Mouse (Mus musculus) small intestine, adult 2 months (tissue): ENCODE results near the gene Tfb2m. TPM values are rescaled to one million over a fixed set of nuclear protein-coding genes. Genes with fewer than 3 reads are reported as not detected.

Experiments
- H3K27ac ChIP-seq: fragments of 200-500 bp; 2 replicates; pipeline ENCODE4 v1.5.1; 2012; ENCODE audit warnings: low read depth, low read length, control low read depth, inconsistent platforms; ENCODE audit not compliant: insufficient read depth
- H3K27me3 ChIP-seq: fragments of 200-500 bp; 2 replicates; pipeline ENCODE4 v1.6.1; 2012; ENCODE audit warnings: mild to moderate bottlenecking, moderate library complexity, low read length, inconsistent platforms; ENCODE audit not compliant: control insufficient read depth, insufficient read depth
- H3K36me3 ChIP-seq: fragments of 200-500 bp; 2 replicates; pipeline ENCODE4 v1.6.1; 2012; ENCODE audit warnings: mild to moderate bottlenecking, low read length, control low read depth, inconsistent platforms; ENCODE audit not compliant: control insufficient read depth, insufficient read depth
- H3K4me1 ChIP-seq: fragments of 200-500 bp; 2 replicates; pipeline ENCODE4 v1.6.1; 2012; ENCODE audit warnings: low read length, inconsistent platforms, mixed read lengths; ENCODE audit not compliant: control insufficient read depth, insufficient read depth, insufficient read length
- H3K4me3 ChIP-seq: fragments of 200-500 bp; 2 replicates; pipeline ENCODE4 v1.5.1; 2012; ENCODE audit warnings: low read depth, mild to moderate bottlenecking, control low read depth, inconsistent platforms, low read length, moderate library complexity
- CTCF ChIP-seq: fragments of 200-500 bp; IDR thresholded peaks from 2 replicates; pipeline ENCODE4 v1.5.1; 2012; ENCODE audit warnings: low read depth, mild to moderate bottlenecking, control low read depth, inconsistent platforms, low read length, moderate library complexity, mixed read lengths; ENCODE audit not compliant: insufficient replicate concordance, insufficient read length; ENCODE audit errors: extremely low read depth
- POLR2A ChIP-seq: fragments of 200-500 bp; IDR thresholded peaks from 2 replicates; pipeline ENCODE4 v1.6.1; 2012; ENCODE audit warnings: low read depth, mild to moderate bottlenecking, control low read depth, inconsistent platforms, low read length, moderate library complexity
- WGBS: fragments of 180-500 bp; shearing (Covaris S2); methylation state at CpG from one replicate; pipeline ENCODE4 v1.1.7; 2018; 5-methylcytosine and 5-hydroxymethylcytosine counted together
- polyA plus RNA-seq: library from polyadenylated mRNA; depleted of rRNA; stranded (reverse); fragments of >200 nt; gene quantifications from 2 replicates; pipeline ENCODE4 v1.2.3, GENCODE M21; 2012

The Tfb2m gene
- polyA plus RNA-seq, 1 experiment, result 2.7 TPM

DNA sequence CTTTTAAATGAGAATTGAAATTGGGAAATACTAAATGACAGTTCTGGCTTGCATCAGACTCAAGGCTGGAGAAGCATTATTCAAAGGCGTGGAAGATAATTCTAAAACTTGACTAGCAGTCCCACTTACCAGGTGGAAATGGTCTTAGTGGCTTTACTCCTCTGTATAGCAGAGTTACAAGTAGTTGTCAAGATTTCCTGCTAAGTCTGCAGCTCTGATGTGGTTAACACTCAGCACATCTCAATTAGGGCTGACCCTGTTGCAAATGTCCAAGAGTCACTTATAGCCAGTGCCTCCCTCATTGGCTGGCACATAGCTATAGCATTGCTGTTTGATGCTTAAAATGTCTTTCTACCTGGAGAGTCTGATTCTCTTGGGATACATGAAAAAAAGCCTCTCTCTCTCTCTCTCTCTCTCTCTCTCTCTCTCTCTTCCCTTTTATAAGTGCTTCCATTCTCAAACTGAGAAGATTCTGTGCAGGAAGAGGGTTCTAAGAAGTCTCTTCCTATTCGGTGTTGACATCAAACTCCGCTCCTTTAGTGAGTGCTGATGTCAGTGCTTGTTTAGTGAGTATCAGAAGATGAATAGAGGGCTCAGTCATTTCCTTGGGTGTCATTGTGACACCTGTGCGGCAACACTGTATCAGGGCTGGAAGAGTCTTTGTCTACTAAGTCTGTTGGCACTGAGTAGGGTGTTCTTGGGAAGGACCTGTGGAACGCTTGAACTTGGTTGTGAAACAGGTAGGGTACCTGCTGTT lies 3.1 kb upstream of the Tfb2m start:
- Histone ChIP-seq H3K27ac (no peak overlapping the region), H3K4me3 (no peak overlapping the region), H3K36me3 (no peaks in the 10 kb centered on the region), H3K4me1 (peaks cover 19% of the 10 kb centered on the region; the same call in 1 of the 2 replicates), H3K27me3 (no peaks in the 10 kb centered on the region)
- TF ChIP-seq CTCF (no peak), POLR2A (no peak)
- 87% methylated on average over 5 of the region's 5 CpGs for WGBS

DNA sequence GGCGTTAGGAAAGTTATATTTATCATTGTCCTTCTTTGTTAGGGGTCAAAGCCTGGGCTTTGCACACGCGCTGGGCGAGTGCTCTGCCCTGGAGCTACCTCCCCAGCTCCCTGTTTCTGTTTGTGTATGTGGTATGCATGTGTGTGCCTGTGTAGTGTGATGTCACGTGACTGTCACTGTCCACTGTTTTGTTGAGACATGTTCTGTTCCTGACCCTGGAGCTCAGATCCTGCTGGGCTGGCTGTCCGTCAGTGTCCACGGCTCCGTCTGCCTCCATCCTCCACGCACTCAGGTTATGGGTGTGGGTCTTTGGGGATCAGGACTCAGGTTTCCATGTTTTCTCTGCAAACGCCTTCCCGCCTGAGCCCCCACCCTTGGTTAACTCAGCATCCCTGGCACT lies 2.2 kb upstream of the Tfb2m start:
- H3K27me3 ChIP-seq, result no peaks in the 10 kb centered on the region
- H3K27ac ChIP-seq, result no peak overlapping the region
- TF ChIP-seq CTCF (no peak), POLR2A (no peak)
- H3K36me3 ChIP-seq, result no peaks in the 10 kb centered on the region
- H3K4me3 ChIP-seq, result peak overlapping the region; percentile 1
- H3K4me1 ChIP-seq, result peaks cover 13% of the 10 kb centered on the region; the same call in 1 of the 2 replicates
- 89% methylated on average over 11 of the region's 11 CpGs for WGBS

DNA sequence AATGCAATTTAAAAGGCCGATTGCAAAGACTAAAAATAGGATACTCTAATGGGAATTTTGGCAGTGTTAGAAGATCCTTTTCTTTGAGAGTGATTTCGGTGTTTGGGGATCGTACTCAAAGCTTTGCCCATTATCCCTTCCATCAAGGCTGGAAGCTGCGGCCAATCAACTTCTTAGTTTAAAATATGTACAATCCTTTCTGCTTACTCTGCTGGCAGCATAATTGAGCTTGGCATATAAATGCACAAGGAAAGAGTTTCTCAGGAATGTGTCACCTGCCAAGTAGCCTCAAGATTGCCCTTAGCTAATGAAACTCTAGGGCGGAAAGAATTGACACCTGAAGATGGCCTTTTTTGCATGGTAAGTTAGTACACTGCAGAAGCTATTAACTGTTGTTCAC lies 1.1 kb upstream of the Tfb2m start:
- Histone ChIP-seq H3K36me3 (peaks cover 2% of the 10 kb centered on the region; the same call in 1 of the 2 replicates), H3K4me1 (peaks cover 8% of the 10 kb centered on the region; the same call in 1 of the 2 replicates), H3K27me3 (no peaks in the 10 kb centered on the region), H3K4me3 (no peak overlapping the region), H3K27ac (peak overlapping the region; percentile 16; the same call in 1 of the 2 replicates)
- TF ChIP-seq POLR2A (no peak), CTCF (no peak)
- 6% methylated on average over 5 of the region's 5 CpGs for WGBS

DNA sequence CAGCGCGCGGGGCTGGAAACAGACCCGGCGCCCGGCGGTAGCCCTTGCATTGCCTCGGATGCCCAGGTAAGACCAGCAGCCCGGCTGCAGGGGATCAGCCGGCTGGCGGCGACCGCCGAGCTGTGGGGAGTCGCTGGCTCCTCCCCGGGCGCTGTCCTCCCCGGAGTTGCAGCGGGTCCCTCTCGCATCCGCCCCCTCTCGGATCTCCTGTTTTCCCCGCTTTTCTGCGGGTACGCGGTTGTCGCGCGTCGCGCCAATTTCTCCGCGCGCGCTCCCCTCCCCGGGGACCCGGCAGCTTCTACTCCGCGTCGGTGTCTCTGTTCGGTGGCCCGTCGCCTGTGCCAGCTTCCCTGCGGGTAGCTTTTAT lies 467 bp upstream of the Tfb2m start:
- H3K4me1 ChIP-seq, result peaks cover 6% of the 10 kb centered on the region; the same call in 1 of the 2 replicates
- peak overlapping the region; percentile 77 for H3K4me3 ChIP-seq
- TF ChIP-seq CTCF (no peak), POLR2A (no peak)
- under 1% methylated on average over 44 of the region's 44 CpGs for WGBS
- no peaks in the 10 kb centered on the region for H3K27me3 ChIP-seq
- H3K27ac ChIP-seq, result peak overlapping the region; percentile 64
- peaks cover 3% of the 10 kb centered on the region for H3K36me3 ChIP-seq

DNA sequence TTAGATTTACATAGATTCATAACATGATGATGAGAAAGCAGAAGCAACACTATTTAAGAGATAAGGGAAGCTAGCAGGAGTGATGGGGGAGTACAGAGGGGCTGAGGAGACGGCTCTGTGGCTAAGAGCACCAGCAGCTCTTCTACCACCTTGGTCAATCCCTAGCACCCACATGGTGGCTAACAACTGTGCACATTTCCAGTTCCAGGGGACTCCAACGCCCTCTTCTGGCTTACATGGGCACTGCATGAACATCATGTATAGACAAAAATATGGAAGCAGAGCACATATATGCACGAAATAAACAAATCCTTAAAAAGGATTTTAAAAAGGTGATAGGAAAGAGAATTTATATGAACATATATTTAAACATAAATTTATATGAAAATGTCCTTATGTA lies 4.6 kb downstream of the Tfb2m start:
- no peak for TF ChIP-seq POLR2A
- peak; percentile 42; the same call in 1 of the 2 replicates for TF ChIP-seq CTCF
- Histone ChIP-seq H3K36me3 (peaks cover 21% of the 10 kb centered on the region), H3K27me3 (no peaks in the 10 kb centered on the region), H3K4me3 (no peak overlapping the region), H3K4me1 (peaks cover 2% of the 10 kb centered on the region; the same call in 1 of the 2 replicates), H3K27ac (no peak overlapping the region)
- WGBS, result 63% methylated on average over 3 of the region's 3 CpGs

DNA sequence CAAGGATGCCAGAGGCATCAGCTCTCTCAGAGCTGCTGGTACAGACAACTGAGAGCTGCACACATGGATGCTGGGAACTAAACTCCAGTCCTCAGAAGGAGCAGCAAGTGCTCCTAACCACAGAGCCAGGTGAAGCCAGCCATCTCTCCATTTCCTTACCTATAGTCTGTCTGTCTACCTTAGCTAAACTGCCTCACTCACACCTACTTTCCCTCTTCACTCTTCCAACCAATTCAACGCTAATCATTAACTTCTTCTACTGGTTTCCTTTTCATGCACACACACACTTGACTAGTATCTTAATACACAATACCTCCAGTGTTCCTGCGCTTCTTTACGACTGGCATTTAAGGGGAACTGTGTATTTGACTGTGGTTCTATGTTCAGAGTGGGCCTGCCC lies 6.2 kb downstream of the Tfb2m start:
- H3K4me1 ChIP-seq, result peaks cover 2% of the 10 kb centered on the region; the same call in 1 of the 2 replicates
- peaks cover 24% of the 10 kb centered on the region for H3K36me3 ChIP-seq
- TF ChIP-seq CTCF, result no peak
- no peak for TF ChIP-seq POLR2A
- WGBS, result 28% methylated on average over 3 of the region's 3 CpGs
- H3K27ac ChIP-seq, result no peak overlapping the region
- H3K4me3 ChIP-seq, result no peak overlapping the region
- no peaks in the 10 kb centered on the region for H3K27me3 ChIP-seq

DNA sequence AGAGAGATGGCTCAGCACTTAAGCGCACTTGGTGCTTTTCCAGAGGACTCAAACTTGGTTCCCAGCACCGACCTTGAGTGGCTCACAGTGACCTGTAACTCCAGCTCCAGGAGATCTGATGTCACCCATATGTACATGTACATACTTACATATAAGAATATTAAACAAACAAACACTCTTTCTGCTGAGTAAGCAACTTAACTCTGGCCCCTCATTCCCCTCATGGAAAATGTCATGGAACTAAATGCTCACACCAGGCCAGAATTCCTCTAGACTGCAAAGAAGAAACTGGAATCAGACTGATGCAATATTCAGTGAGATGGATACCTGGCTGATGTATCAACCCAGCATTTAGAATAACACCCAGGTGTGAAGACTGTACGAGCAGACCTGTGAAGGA lies 7.0 kb downstream of the Tfb2m start:
- WGBS, result 93% methylated on average over 3 of the region's 3 CpGs
- Histone ChIP-seq H3K4me1 (peaks cover 2% of the 10 kb centered on the region; the same call in 1 of the 2 replicates), H3K27ac (no peak overlapping the region), H3K4me3 (no peak overlapping the region), H3K36me3 (peaks cover 28% of the 10 kb centered on the region), H3K27me3 (no peaks in the 10 kb centered on the region)
- TF ChIP-seq POLR2A (no peak), CTCF (no peak)
